Mouse (Mus musculus) T-cell, adult 66 days (primary cell): ENCODE measurements around the gene Ppp1r16b. TPM values are rescaled to one million over a fixed set of nuclear protein-coding genes. Genes with fewer than 3 reads are reported as not detected.

Source experiments
- total RNA-seq, 2 experiments: library from RNA; stranded (reverse); gene quantifications; 3 replicates in 1 of 2; 4 replicates in 1 of 2; pipeline ENCODE4 v1.2.4; 2023

The Ppp1r16b gene
- 10 to 100 TPM; 85.8 to 97.1 TPM for total RNA-seq

DNA sequence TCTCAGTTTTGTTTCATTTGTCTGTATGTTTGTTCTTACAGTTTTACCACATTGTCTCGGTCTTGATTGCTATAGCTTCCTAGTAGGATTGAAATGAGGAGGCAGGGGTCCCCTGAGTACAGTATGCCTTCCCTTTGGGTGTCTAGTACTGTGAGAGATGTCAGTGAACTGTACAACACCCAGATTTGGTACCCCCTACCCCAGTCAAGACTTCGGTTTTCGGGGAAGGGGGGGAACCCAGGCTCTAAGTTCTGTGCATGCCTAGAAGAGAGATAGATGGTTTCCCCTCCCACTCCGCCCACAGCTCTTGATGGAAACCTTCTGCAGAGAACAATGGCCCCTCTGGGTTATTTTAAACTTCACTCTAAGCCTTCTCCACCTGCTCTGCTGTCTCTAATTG lies at the start of gene Ppp1r16b:
TSS of gene Ppp1r16b (plus strand) at position 301 of the 400 bp plus-strand sequence.

DNA sequence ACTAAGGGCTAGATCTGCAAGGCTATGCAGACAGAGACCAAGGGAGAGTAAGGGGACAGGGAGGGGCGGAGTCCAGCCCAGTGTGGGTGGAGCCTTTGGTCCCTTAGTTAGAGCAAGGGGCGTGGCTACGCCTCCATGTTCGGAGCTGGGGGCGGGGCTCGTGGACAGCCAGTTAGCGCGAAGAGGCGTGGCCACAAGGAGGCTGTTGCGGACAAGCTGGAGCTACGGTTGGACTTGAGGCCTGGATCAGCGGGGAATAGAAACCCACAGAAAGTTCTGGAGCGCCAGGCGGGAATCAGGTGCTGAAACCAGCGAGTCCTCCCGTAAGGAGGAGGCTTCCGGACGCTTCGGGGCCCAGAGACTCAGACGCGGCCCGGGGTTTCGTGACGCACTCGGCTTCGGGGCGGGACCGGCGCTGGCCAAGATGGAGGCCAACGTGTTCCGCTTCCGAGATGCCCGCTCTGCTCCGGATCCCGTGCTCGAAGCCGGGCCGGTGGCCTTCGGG lies 40.4 kb upstream of the Ppp1r16b start, which contains the start of gene Actr5:
TSS of gene Actr5 (plus strand) at position 171 of the 505 bp plus-strand sequence.

DNA sequence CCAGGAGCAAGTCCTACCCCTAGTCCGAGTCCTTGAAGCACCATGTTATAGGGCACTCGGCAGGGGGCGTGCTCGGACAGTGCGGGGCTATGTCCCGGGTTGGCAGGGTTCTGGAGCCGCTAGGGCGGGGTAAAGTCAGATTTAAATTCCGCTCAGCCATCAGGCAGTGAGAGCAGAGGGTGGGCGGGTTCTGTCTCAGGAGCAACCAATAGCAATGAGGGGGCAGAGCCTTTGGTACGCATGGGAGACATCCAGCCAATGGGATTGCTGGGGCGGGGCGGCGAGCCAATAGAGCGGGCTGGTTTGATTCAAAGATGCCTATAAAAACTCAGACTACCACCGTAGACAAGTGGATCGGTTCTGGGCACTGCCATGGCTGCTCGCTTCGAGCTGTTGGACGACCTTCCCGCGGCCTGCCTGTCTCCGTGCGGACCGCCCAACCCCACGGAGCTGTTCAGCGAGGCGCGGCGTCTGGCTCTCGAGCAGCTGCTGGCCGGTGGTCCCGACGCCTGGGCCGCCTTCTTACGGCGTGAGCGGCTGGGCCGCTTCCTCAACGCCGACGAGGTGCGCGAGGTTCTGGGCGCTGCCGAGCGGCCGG lies 102.6 kb downstream of the Ppp1r16b start, which contains the start of gene Fam83d:
TSS of gene Fam83d (plus strand) at position 352 of the 598 bp plus-strand sequence.

DNA sequence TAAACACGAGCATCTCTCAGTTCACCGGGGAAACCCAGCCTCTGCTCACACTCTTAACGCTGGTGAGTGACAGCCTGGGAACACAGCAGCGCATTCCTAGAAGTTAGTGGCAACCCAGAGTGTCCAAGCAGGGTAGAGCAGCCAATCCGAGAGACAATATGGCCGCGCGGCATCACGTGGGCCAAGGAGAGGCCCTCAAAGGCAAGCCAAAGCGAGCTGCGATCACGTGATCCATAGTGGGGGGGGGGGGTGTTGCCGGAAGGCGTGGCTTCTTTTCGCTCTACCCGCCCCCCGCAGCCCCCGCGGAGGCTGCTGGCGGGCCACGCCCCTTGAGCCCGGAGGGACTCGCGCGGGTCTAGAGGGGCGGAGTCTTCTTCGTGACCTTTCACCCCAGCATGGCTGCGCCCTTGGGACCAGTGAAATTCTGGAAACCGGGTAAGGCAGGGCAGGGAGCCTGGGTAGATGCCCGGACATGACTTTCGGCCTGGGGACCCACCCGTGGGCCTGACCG lies 129.4 kb downstream of the Ppp1r16b start, which contains the start of gene Dhx35:
TSS of gene Dhx35 (plus strand) at position 314 of the 511 bp plus-strand sequence.

Other genes starting within 250 kb of the Ppp1r16b start
- gene Adig, start 162.8 kb upstream of the Ppp1r16b start, total RNA-seq: 1 to 10 TPM in 1 of 2 experiments, under 1 TPM in 1; 0.96 to 4.6 TPM
- gene Arhgap40, start 152.6 kb upstream of the Ppp1r16b start, total RNA-seq: not detected
- gene Slc32a1, start 54.6 kb upstream of the Ppp1r16b start, total RNA-seq: not detected
- 10 to 100 TPM; 61.7 to 62.8 TPM for gene Actr5, start 40.5 kb upstream of the Ppp1r16b start, total RNA-seq
- 1 to 10 TPM; 1.6 to 2.6 TPM for gene Fam83d, start 102.7 kb downstream of the Ppp1r16b start, total RNA-seq
- 10 to 100 TPM; 31.1 to 35.3 TPM for gene Dhx35, start 129.4 kb downstream of the Ppp1r16b start, total RNA-seq